Mouse (Mus musculus) kidney, adult 2 months (tissue): Measurements from ENCODE around the gene Lyl1.

Source experiments
- CTCF ChIP-seq: fragments of 200-500 bp; conservative IDR thresholded peaks from 2 replicates; pipeline ENCODE4 v1.5.1; 2011; ENCODE audit warnings: low read depth, mild to moderate bottlenecking, control low read depth, low read length, moderate library complexity, mixed read lengths; ENCODE audit not compliant: insufficient read depth, insufficient read length
- POLR2A ChIP-seq: fragments of 200-500 bp; IDR thresholded peaks from one replicate; pipeline ENCODE4 v1.6.1; 2011; ENCODE audit warnings: low read depth, low read length, control low read depth

GRCm38 (mm10) chr8:84735597-84735996 lies 34.3 kb downstream of the Lyl1 start:
- TF ChIP-seq POLR2A: no peak
- no peak for TF ChIP-seq CTCF
